Mouse (Mus musculus) testis, postnatal 10 days (tissue): ENCODE results near the gene Notch1.
A peak's percentile ranks its signal among the peaks of the same experiment; 100 is the strongest.

Experiments
- DNase-seq: peaks from one replicate; pipeline ENCODE4 v3.0.0; 2021; ENCODE audit warnings: low spot score

Notch1 gene

DNA sequence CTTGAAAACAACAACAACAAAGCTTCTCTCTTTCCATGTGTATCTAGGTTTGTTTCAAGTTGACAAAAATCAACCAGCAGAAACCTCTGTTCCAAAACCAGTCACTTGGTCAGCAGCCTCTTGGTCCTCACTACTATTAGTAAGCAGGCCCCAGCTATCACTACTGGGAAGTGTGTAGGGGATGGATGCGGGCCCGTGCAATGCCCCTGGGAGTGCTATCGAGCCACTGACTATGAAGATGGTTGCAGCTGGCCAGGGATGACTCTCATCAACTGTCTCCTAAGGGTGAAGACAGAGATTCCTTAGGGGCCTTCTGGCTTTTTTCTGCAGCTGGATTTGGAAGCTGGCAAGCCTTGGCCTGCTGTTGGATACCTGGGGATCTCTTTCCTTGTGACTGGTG is 13.4 kb upstream of the Notch1 start:
- DNase-seq, result no peak

DNA sequence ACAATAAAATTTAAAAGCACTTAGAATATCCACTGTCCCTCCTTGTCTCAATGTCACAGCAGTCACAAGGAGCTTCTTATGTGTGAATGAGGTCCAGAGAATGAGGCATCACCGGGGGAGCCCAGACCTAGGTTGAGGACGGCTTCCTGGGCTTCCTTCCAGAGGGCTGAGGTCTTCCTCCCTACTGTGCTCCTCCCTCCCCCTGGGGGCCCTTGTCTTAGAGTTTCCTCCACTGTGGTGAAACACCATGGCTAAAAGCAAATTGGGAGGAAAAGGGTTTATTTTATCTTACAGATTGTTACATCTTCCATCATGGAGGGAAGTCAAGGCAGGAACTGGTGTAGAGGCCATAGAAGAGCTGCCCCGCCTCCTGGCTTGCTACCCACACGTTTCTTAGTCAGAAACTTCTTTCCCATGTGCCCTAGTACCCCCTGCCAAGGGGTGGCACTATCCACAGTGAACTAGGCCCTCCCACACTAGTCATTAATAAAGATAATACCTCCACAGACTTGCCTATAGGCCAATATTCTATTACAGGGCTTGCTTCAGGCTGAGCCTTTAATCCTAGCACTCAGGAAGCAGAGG is 12.8 kb upstream of the Notch1 start:
- no peak for DNase-seq

DNA sequence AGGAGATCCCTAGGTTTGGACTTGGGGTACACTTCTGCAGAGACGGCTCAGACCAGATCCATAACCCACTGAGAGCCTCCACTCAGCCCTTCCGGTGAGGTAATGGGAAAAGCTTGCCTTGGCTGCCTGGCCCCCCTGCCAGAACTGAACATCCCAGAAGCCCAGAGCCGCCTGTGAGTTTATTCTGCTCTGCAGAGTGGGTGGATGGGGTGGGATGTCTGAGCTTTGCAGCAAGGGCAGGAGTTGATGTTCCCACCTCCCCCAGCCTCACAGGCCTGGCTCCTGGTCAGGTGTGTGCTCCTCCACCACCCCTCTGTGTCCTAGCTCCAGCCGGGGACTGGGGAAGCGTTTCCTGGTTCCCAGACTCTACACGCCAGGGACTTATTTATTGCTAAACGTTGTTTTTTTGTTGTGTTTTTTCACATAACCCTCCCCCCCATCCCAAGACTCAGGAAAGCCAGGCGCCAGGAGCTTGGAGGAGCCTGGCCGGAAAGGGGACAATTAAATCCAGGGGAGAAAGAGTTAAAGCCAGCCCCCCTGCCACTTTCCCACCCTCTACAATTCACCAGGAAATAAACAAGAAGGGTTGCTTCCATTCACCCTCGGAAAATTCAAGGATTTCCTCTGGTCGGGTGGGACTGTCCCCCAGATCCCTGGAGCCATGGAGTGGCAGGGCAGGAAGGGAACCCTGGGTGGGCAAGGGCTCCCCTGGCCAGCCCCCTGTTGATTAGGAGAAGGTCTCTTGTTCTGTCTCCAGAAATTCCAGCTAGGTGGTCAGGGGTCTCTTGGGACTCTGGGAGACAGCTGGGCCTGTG is 10.2 kb upstream of the Notch1 start:
- no peak for DNase-seq

DNA sequence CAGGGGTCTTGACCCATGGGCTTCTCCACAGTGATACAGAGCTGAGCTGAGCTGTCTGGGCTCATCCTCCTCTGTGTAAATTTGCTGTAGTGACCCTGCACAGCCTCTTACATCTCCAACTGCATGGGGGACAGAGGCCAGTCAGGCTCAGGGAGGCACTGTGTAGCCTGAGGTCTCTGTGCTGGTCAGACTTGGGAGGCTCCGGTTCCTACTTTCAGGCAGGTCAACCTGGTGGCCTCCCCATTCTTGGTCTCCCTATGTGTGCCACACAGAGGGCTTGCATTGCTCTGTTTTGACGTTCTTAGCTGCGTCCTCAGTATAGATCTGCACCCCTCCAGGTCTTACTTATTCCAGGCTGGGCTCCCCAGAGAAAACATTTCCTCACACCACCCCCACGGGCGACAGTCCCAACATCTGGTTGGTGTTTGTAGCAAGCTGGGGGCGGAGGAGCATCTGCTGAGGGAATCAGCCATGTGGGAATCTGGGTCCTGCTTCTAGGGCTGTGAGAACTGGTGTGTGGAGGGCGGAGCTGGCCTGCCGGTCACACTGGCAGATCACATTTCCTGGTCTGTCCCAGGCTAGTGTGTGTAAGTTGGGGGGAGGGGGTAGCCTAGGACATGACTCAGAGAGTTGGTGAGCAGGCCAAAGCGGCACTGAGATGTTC is 9.0 kb upstream of the Notch1 start:
- DNase-seq, result peak; percentile 60

DNA sequence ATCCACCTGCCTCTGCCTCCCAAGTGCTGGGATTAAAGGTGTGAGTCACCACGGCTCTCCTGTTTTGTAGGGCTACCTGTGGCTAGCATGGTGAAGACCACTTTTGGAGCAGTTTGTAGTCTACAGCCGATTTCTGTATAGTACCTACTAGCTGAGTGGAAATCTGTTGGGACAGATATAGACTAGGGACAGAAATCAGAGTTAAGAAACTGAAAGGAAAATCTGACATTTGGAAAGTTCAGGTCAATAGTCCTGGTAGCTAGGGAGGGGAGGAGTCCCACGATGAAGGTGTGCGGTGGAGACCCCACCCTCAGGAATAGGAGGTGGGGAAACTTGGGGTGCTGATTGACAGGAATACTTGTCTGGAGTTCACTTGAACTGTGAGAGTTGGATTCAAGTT is 5.9 kb upstream of the Notch1 start:
- DNase-seq, result no peak

DNA sequence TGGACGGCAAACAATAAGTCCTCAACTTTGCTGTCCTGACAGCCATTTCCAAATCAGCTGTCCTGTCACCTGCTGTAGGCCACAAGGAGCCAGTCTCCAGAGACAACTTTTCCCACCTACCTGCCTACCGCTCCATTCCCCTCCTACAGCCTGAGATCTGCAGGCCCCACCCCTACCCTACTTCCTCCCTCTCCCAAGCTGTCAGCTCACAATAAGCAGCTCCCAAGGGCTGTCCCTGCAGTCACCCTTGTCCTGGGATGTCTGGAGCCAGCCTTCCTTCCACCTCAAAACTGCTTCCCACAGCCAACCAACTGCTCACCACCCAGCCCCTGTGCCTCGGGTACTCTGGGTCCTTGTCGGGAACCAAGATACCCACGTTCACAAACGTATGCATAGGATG is 3.3 kb upstream of the Notch1 start:
- no peak for DNase-seq

DNA sequence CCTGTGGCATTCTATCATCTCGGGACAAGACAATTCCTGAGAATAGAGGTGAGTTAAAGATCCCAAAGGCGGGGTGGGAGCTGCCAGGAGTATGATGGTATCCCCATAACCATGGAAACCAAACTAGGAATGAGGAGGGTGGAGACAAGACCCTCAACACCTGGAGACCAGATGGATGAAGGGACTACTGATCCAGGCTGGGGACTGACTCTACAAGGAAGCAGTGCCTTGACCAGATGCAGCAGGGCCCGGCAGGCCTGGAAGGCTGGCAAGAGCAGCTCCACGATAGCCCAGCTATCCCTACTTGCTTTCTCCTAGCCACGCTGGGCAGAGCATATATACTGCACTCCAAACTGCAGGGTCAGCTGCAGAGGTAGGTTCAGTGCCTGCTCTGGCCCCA is 524 bp upstream of the Notch1 start:
- DNase-seq, result no peak

DNA sequence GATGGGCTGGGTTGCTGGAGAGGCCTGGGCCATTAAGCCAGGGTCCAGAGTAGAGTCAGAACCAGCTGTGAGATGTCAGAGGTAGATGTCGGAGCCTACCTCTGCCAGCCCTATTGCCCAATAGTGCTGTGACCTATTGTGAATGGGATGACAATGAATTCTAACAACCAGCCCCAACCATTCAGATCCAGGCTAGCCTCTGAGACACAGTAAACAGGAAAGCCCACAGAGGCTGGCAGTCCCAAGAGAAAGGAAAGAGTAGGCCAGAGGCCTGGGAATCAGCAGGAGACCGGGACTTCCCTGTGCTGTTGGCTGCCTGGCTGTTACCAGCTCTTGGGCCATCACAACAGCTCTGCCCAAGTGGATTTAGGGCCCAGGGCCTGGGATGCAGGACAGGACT is 1.1 kb downstream of the Notch1 start:
- DNase-seq, result no peak

DNA sequence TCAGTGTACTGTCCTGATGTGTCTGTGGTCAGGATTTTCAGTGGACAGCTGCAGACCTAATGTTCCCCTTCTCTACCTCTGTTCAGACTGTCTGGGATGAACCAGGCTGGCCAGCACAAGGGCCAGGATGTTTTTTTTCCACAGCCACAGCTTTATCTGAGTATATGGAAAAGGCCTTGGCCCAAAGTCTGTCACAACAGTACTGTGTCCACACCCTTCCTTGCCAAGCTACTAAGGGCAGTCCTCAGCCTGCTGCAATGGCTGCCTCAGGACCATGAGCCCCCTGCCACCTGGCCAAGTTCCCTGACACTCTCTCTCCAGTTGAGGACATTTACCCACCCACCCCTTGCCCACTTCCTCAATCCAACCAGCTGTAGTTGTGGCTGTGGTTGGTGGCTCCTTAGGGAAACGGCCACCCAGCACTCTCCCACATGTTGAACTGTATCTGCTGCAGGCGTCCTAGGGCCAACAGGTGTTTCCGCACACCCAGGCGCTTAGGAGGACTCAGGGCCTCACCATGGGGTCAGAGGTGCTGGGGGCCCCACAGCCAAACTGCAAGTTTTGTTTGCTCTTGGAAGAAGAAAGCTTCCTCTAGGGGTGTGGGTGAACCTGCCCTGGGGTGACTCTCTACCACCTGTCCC is 3.2 kb downstream of the Notch1 start:
- DNase-seq, result no peak

DNA sequence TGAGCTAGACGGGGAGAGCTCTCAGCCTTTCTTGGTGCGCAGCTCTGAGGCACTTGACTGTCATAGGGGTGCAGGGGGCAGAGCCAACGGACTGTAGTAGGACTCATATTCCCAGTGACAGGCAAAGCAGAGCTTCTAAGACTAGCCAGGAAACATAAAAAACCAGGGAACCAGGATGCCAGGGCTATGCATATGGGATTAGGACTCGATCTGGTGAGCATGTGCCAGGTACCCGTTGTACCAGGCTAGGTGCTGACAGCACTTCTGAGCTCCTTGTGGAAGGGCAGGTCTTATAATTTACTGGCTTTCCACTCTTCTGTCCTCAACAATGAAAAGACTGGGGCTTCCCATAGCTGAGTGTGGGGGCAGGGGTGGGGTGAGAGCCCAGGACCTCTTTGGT is 7.8 kb downstream of the Notch1 start:
- DNase-seq, result no peak

DNA sequence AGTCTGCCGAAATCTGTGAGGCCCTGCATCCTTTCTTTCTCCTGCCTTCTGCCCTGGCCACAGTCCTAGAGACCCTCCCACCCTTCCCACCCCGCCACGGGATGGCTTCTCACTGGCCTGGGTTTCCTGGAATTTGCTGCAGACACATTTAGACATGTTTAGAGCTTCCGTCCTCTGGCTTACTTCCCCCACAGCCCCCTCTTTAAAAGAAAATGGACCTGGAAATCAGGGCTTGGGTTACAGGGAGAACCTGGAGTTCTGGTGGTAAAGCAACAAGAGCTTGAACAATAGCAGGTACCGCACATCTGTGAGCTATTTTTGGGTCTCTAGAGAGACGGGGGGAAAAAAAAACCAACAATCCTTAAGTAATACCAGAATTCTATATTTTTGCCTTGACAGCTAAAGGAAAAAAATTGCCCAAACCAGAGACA is 8.5 kb downstream of the Notch1 start:
- DNase-seq, result no peak

DNA sequence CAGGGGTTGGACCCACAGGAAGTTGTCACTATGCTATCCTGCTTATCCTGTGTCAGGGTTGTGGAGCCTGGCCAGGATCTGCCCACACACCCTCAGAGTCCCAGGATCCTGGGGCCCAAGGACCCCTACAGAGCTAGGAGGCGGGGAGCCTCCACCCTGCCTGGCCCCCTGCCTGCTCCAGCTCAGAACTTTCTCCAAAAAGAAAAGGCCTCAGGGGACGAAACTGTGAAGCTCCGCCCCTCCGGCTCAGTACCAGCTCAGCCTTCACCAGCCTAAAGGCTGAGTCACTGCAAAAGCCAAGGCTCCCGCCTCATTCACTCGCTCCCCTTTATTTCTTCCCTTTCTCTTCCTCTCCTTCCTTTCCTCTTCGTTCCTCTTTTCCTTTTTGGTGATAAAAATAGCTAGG is 9.0 kb downstream of the Notch1 start:
- peak; percentile 84 for DNase-seq

DNA sequence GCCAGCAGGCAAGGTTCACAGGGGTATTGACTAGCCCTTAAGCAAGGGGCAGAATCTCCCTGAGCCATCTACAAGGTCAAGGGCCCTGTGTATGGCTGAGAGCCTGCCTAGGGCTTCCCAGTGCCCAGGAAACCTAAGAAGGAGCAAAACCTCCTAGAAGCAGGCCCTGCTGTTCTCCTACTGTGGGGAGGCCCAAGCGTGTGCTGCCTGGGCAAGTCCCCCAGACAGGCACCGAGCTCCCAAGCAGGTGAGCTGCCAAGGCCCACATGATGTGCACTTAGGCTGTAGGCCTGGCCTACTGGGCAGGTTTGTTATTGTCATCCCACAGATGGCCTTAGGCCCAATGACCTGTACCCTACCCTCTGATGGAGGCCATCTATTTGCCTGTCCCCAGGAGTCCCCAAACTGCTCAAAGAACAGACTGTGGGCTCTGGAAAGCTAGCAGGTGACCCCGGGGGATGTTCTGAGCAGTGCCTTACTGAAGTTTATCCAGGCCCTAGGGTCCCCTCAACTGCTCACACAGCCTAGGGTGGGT is 9.7 kb downstream of the Notch1 start:
- DNase-seq, result no peak

DNA sequence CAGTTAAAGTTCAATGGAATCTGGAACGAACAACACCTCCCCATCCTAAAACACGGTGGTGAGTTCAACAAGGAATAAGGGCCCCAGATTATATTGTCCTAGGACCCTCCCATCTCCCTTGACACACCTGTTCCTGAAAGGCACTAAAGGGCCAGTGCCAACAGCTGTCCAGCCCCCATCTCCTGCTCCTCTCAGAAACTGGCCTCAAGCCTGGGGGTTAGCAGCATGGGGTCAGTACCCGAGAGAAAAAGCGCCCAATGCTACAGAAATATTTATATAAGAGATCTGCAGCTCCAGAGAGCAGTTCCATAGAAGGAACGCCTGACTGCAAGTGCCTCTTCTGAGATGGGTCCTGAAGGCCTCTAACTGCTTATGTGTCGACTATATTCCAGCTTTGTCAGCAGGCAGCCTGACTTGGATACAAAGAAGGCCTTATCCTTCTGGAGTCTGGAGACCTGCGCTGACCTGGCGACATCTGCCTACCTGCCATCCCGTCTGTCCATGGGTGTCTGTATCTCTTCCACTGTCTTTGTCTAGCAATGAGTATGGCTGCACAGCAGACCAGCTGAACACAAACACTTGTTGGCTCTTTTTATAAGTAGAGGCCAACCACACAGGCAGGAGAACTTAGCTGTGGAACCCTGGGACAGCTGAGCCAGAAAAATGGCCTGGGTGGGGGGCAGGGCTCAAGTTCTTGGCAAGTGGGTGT is 11.5 kb downstream of the Notch1 start:
- DNase-seq, result no peak

DNA sequence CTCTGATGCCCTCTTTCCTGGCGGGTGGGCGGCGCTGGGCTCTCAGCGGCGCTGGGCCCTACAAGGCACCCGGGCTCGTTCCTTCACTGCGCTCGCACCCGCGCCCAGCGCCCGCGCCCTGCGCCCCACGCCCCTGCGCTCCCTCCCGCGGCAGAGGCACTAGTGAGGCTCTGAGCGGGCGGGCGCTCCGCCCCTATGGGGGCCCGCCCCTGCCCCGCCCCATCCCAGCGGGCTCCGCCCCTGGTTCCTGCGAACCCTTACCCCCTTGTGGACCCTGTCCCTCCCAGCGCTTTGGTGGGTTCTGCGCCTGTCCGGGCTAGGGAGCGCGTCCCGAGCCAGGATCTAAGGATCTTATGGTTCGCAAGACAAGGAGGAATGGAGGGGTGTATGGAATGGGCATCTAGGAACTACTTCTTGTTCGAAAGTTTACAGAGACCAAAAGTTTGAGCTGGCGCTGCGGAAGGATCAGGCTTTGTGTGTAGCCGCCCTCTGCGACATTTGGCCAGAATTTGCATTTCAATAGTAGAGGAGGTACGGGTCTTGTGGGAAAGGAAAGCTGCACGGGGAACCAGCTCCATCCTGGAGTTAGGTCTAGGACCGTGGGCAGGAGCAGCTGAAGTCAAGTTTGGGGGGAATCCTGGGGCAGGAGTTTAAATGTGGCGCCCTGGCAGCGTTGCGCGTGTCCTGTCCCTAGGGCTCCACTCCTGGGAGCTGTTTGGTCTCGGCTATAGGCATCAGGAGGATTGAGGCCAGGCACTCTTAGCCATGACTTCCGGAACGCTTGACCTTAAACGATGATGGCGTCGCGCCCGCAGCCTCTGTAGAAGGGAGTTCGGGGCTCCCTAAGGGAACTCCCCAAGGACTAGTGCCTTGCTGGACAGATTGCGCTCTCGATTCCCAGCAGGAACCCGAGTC is 12.5 kb downstream of the Notch1 start:
- DNase-seq, result peak; percentile 84

DNA sequence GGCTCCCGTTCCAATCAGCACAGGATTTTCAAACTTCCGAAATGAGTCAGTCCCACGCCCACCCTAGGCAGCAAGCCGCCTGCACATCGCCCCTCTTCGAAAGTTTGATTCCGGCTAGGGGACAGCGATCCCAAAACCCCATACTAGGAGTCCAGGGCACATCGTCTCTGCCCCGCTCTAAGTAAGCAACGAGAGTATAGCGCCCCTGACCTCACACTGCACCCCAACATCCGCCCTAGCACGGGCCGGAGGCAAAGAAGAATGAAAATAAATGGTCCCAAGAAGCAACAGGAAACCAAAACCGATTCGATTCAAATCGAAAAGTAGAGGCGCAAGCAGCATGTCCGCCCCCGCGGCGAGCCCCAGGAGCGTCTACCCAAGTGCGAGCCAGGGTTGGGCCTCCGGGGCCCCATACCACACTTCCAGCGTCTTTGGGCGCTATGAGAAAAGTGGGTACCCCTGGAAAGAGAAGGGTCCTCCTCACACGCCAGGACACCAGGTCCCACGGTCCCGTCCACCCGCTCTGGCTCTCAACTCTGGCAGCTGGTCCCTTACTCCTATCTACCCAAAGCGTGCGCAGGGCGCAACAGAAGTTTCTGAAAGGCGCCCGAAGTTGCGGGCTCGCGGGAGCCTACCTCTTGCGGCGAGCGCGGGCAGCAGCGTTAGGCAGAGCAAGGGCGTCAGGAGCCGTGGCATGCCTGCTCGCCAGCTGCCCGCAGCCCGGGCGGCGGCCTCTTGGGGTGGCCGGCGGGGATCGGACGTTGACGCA is 13.4 kb downstream of the Notch1 start:
- DNase-seq, result peak; percentile 63

DNA sequence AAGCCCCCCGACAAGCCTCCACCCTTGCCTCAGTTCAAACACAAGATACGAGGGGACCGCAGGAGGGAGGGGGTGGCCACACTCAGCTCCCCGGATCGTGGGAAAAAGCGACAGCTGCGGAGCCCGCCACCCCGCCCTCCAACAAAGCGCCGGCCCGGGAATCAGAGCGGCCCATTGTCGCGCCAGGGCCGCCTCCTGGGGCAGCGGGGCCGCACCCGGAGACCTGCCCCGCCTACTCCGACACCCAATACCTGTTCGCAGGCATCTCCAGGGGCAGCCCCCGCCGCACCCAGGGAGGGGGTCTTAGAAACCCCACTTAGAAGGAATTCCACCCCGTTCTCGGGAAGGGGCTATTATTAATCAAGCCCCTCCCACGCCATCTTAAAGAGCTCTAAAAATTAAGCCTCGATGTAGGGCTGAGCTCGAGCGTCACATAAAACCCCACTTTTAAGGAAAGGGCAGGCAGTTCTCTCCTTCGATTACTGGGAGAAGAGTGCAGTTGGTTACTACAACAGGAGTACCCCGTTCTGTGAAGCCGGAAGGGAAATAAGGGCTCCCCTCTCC is 14.1 kb downstream of the Notch1 start:
- DNase-seq, result peak; percentile 72

DNA sequence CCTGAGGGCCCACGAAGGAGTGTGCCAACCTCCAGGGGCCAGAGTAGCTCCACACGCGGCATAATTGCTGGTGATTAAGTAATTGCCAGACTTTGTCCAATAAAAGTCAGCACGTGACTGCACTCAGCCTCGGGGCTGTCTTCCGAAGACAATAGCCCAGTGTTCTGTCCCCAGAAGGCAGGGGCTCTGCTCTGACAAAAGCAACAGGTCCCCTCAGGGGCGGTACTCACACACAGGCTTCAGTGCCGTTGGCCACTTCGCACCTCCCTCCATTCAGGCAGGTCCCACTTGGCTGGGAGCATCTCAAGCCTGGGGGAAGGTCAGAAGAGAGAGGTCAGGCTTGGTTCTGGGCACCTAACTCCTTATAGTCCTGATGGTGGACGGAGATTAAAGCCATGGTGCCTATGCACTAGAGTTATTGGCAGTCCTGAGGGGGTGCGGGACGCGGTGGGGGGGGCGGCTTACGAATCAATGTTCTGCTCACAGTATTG is 14.8 kb downstream of the Notch1 start:
- no peak for DNase-seq

DNA sequence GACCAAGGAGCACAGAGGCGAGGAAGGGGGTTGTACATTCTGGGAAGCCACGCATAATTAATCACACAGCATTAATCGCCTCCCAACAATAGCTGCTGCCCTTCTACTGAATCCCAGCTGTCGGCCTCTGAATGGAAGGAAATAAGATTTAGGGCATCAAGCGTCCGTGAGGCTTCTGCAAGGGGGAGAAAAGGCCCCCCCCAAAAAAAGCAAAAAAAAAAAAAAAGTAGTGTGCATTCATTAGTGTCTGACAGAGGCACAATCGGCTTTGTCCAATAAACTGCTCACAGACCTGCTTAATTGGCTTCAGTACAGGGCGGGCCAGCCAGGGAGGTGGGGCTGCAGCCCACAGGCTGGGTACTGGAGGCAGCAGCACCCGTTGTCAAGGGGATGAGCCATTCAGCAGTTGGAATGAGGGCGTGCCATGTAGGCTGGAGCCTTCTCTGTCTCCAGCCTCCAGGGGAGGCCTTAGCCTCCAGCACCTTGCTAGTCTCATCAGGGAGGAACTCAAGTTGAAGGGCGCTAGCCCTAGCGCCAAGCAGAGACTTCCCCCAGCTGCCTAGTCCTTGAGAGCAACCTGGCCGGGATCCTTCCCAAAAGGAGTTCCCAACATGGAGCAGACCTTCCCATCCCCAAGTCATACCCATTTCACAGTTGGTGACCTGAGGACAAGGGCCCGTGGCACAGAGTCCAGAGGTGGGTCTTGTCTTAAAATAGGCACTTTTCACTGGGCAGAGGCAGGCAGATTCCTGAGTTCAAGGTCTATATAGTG is 15.7 kb downstream of the Notch1 start:
- no peak for DNase-seq
